Mouse (Mus musculus) MEL (cell line): ENCODE results near the gene Slain1. TPM values are rescaled to one million over a fixed set of nuclear protein-coding genes. Genes with fewer than 3 reads are reported as not detected.
A peak's percentile ranks its signal among the peaks of the same experiment; 100 is the strongest.

ENCODE experiments used
- DNase-seq: peaks from one replicate; pipeline ENCODE4 v3.0.0; 2011; ENCODE audit warnings: low read depth, low spot score
- H3K27ac ChIP-seq: 2 replicates; pipeline ENCODE4 v1.5.1; 2012; ENCODE audit warnings: low read depth, mild to moderate bottlenecking, control low read depth, low read length, moderate library complexity; ENCODE audit not compliant: control insufficient read depth
- H3K27me3 ChIP-seq, 2 experiments: fragments of 150-350 bp in 1 of 2; sonication (generic) in 1 of 2; 2 replicates each; pipeline ENCODE4 v1.6.1; 2012; ENCODE audit warnings: low read length in 2 of 2, mild to moderate bottlenecking in 2 of 2, improper control_type of control experiment in 1 of 2, moderate library complexity in 1 of 2; ENCODE audit not compliant: insufficient read depth in 2 of 2, control insufficient read depth in 1 of 2
- H3K36me3 ChIP-seq, 2 experiments: 2 replicates each; pipeline ENCODE4 v1.6.1; 2012 to 2014; ENCODE audit warnings: low read length in 2 of 2, improper control_type of control experiment in 1 of 2, inconsistent platforms in 1 of 2, mild to moderate bottlenecking in 1 of 2; ENCODE audit not compliant: insufficient read depth in 2 of 2, control insufficient read depth in 1 of 2
- H3K4me1 ChIP-seq, 2 experiments: fragments of 150-350 bp in 1 of 2; sonication (generic) in 1 of 2; 2 replicates each; pipeline ENCODE4 v1.6.1; 2012; ENCODE audit warnings: low read length in 2 of 2, improper control_type of control experiment in 1 of 2, mild to moderate bottlenecking in 1 of 2; ENCODE audit not compliant: insufficient read depth in 2 of 2, control insufficient read depth in 1 of 2
- H3K4me3 ChIP-seq, 2 experiments: fragments of 150-350 bp in 1 of 2; sonication (generic) in 1 of 2; 2 replicates each; pipeline ENCODE4 v1.5.1; 2012; ENCODE audit warnings: low read depth in 2 of 2, low read length in 2 of 2, mild to moderate bottlenecking in 2 of 2, moderate library complexity in 2 of 2, control low read depth in 1 of 2, improper control_type of control experiment in 1 of 2; ENCODE audit not compliant: control insufficient read depth in 1 of 2, insufficient read depth in 1 of 2
- H3K79me2 ChIP-seq: 2 replicates; pipeline ENCODE4 v1.6.1; 2012; ENCODE audit warnings: mild to moderate bottlenecking, low read length, moderate library complexity; ENCODE audit not compliant: control insufficient read depth, poor library complexity, insufficient read depth
- H3K9ac ChIP-seq: 2 replicates; pipeline ENCODE4 v1.6.1; 2012; ENCODE audit warnings: low read depth, mild to moderate bottlenecking, control low read depth, low read length, moderate library complexity; ENCODE audit not compliant: control insufficient read depth, poor library complexity, severe bottlenecking
- H3K9me3 ChIP-seq: fragments of 150-350 bp; sonication (generic); replicated peaks from 2 replicates; pipeline ENCODE4 v1.6.1; 2012; ENCODE audit warnings: mild to moderate bottlenecking, low read length, improper control_type of control experiment, moderate library complexity; ENCODE audit not compliant: insufficient read depth
- CHD1 ChIP-seq: IDR thresholded peaks from 2 replicates; pipeline ENCODE4 v1.6.1; 2012; ENCODE audit warnings: low read depth, mild to moderate bottlenecking, inconsistent platforms, low read length, improper control_type of control experiment
- CTCF ChIP-seq, 3 experiments: IDR thresholded peaks in 2 of 3; conservative IDR thresholded peaks in 1 of 3; 2 replicates each; pipeline ENCODE4 v1.5.1; 2011 to 2012; ENCODE audit warnings: low read length in 3 of 3, low read depth in 2 of 3, mild to moderate bottlenecking in 2 of 3, improper control_type of control experiment in 1 of 3, inconsistent platforms in 1 of 3, mixed read lengths in 1 of 3, moderate library complexity in 1 of 3; ENCODE audit not compliant: control insufficient read depth in 1 of 3, insufficient read depth in 1 of 3, poor library complexity in 1 of 3, severe bottlenecking in 1 of 3
- ELF1 ChIP-seq: IDR thresholded peaks from 2 replicates; pipeline ENCODE4 v1.6.1; 2014; ENCODE audit warnings: low read depth, mild to moderate bottlenecking, inconsistent platforms, low read length, improper control_type of control experiment, moderate library complexity
- ETS1 ChIP-seq: IDR thresholded peaks from 2 replicates; pipeline ENCODE4 v1.6.1; 2012; ENCODE audit warnings: low read depth, mild to moderate bottlenecking, inconsistent platforms, low read length, improper control_type of control experiment, moderate library complexity
- GABPA ChIP-seq: IDR thresholded peaks from 2 replicates; pipeline ENCODE4 v1.6.1; 2012; ENCODE audit warnings: low read depth, mild to moderate bottlenecking, inconsistent platforms, low read length, improper control_type of control experiment, moderate library complexity
- GATA1 ChIP-seq: IDR thresholded peaks from 2 replicates; pipeline ENCODE4 v1.6.1; 2011; ENCODE audit warnings: low read depth, low read length, improper control_type of control experiment
- HCFC1 ChIP-seq: IDR thresholded peaks from 2 replicates; pipeline ENCODE4 v1.6.1; 2012; ENCODE audit warnings: low read depth, mild to moderate bottlenecking, inconsistent platforms, low read length, improper control_type of control experiment, moderate library complexity
- JUND ChIP-seq: IDR thresholded peaks from 2 replicates; pipeline ENCODE4 v1.6.1; 2011; ENCODE audit warnings: low read depth, mild to moderate bottlenecking, improper control_type of control experiment, low read length
- MEF2A ChIP-seq: IDR thresholded peaks from 2 replicates; pipeline ENCODE4 v1.6.1; 2014; ENCODE audit warnings: low read depth, mild to moderate bottlenecking, inconsistent platforms, low read length, improper control_type of control experiment; ENCODE audit not compliant: poor library complexity, insufficient replicate concordance, severe bottlenecking; ENCODE audit errors: extremely low read depth
- MYB ChIP-seq: IDR thresholded peaks from 2 replicates; pipeline ENCODE4 v1.6.1; 2011; ENCODE audit warnings: mild to moderate bottlenecking, low read depth, low read length, improper control_type of control experiment
- MYC ChIP-seq: IDR thresholded peaks from 2 replicates; pipeline ENCODE4 v1.6.1; 2011; ENCODE audit warnings: low read depth, mild to moderate bottlenecking, low read length, improper control_type of control experiment, moderate library complexity
- POLR2AphosphoS5 ChIP-seq: IDR thresholded peaks from 2 replicates; pipeline ENCODE4 v1.6.1; 2012; ENCODE audit warnings: low read depth, borderline replicate concordance, mild to moderate bottlenecking, inconsistent platforms, low read length, moderate library complexity, mixed read lengths
- SIN3A ChIP-seq: IDR thresholded peaks from 2 replicates; pipeline ENCODE4 v1.6.1; 2012; ENCODE audit warnings: low read length, improper control_type of control experiment, inconsistent platforms
- SMC3 ChIP-seq: IDR thresholded peaks from 2 replicates; pipeline ENCODE4 v1.6.1; 2011; ENCODE audit warnings: low read depth, low read length, improper control_type of control experiment
- TAL1 ChIP-seq: IDR thresholded peaks from 2 replicates; pipeline ENCODE4 v1.6.1; 2012; ENCODE audit warnings: mild to moderate bottlenecking, inconsistent platforms, low read length, moderate library complexity, mixed read lengths
- TCF12 ChIP-seq: IDR thresholded peaks from 2 replicates; pipeline ENCODE4 v1.6.1; 2014; ENCODE audit warnings: low read depth, mild to moderate bottlenecking, inconsistent platforms, low read length, improper control_type of control experiment, moderate library complexity
- USF1 ChIP-seq: IDR thresholded peaks from 2 replicates; pipeline ENCODE4 v1.6.1; 2014; ENCODE audit warnings: low read depth, mild to moderate bottlenecking, inconsistent platforms, low read length, improper control_type of control experiment, moderate library complexity
- ZC3H11A ChIP-seq: IDR thresholded peaks from 2 replicates; pipeline ENCODE4 v1.6.1; 2012; ENCODE audit warnings: low read depth, mild to moderate bottlenecking, inconsistent platforms, low read length, improper control_type of control experiment
- ZKSCAN1 ChIP-seq: IDR thresholded peaks from 2 replicates; pipeline ENCODE4 v1.6.1; 2012; ENCODE audit warnings: low read depth, mild to moderate bottlenecking, inconsistent platforms, low read length, improper control_type of control experiment, moderate library complexity
- polyA plus RNA-seq, 2 experiments: library from polyadenylated mRNA; stranded (reverse) in 1 of 2; unstranded in 1 of 2; fragments of >175 nt in 1 of 2; fragments of >200 nt in 1 of 2; gene quantifications; 2 replicates each; pipeline versions ENCODE4 v1.2.1 to v1.2.4; 2012; ENCODE audit warnings: low replicate concordance in 2 of 2, low read depth in 1 of 2; ENCODE audit not compliant: insufficient read length in 2 of 2, insufficient read depth in 1 of 2, missing spikeins in 1 of 2
- total RNA-seq: library from RNA; depleted of rRNA; stranded (reverse); fragments of 300-350 nt; gene quantifications from 2 replicates; pipeline ENCODE4 v1.2.3, GENCODE M21; 2012

The Slain1 gene
- total and polyA plus RNA-seq, 3 experiments = not detected

- Histone ChIP-seq H3K27me3 (no peaks in the 10 kb centered on the region), H3K4me1 (no peaks in the 10 kb centered on the region), H3K79me2 (no peaks in the 10 kb centered on the region), H3K36me3 (no peaks in the 10 kb centered on the region), H3K9me3 (no peaks in the 10 kb centered on the region), H3K9ac (no peak overlapping the region), H3K4me3 (no peak overlapping the region), H3K27ac (no peak overlapping the region)
- TF ChIP-seq CTCF (IDR thresholded peaks at IDR 0.05 in 2 of 3, conservative IDR thresholded peaks at IDR 0.05 in 1 of 3; ENCODE audit: control insufficient read depth in 1 of 3, insufficient read depth in 1 of 3, low read depth in 2 of 3, low read length in 3 of 3, poor library complexity in 1 of 3, severe bottlenecking in 1 of 3) (peak in 2 of 3 experiments; percentile 11 to 14; a peak in 1 of 6 replicates), SMC3 (peak; percentile 12; the same call in 1 of the 2 replicates), ZC3H11A (no peak)
- TF ChIP-seq, all 39 proteins: peak for 2
- DNase-seq = no peak
These were observed 82.6 kb downstream of the Slain1 start for GRCm38 (mm10) chr14:103732626-103733025.

DNA sequence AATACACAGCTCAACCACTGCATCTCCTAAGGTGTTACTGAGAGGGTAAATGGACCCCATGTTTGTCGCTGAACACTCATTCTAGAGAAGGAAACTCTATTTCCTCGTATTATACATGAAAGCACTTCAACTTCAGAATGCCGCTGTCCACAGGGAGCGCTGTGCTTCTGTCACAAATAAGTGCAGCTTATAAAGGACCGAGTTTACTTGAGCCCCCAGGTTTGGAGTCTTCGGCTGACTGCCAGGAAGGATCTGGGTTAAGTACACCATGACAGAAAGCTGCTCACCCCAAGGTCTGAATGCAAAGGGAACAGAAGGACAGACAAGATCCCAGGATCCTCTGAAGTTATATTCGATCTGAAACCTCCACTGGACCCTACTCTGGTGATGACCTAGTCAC, 91.2 kb downstream of the Slain1 start:
- Histone ChIP-seq H3K4me3 (no peak overlapping the region), H3K27me3 (no peaks in the 10 kb centered on the region), H3K27ac (no peak overlapping the region), H3K9me3 (no peaks in the 10 kb centered on the region)
- DNase-seq = no peak
- TF ChIP-seq SIN3A = no peak
- no peak for TF ChIP-seq ETS1
- no peak for TF ChIP-seq ZKSCAN1
- no peak for TF ChIP-seq MEF2A
- no peak for TF ChIP-seq TCF12
- TF ChIP-seq TAL1 = no peak
- no peak for TF ChIP-seq USF1
- TF ChIP-seq GABPA = no peak
- no peak for TF ChIP-seq POLR2AphosphoS5
- TF ChIP-seq JUND = no peak
- TF ChIP-seq MYB = no peak
- TF ChIP-seq GATA1 = no peak
- no peak for TF ChIP-seq CHD1
- no peak for TF ChIP-seq MYC
- TF ChIP-seq ELF1 = no peak
- no peak for TF ChIP-seq HCFC1
- TF ChIP-seq, all 39 proteins: peak for 0
- H3K9ac ChIP-seq = no peak overlapping the region
- no peaks in the 10 kb centered on the region for H3K4me1 ChIP-seq
- no peaks in the 10 kb centered on the region for H3K36me3 ChIP-seq
- no peaks in the 10 kb centered on the region for H3K79me2 ChIP-seq
